Mouse (Mus musculus) testis, adult 2 months (tissue): ENCODE measurements around the gene Tnnt3.

Experiments
- CTCF ChIP-seq: fragments of 200-500 bp; IDR thresholded peaks from 2 replicates; pipeline ENCODE4 v1.5.1; 2012; ENCODE audit warnings: low read depth, mild to moderate bottlenecking, inconsistent platforms, low read length, moderate library complexity; ENCODE audit not compliant: control insufficient read depth, insufficient read depth, insufficient replicate concordance
- POLR2A ChIP-seq: fragments of 200-500 bp; IDR thresholded peaks from 2 replicates; pipeline ENCODE4 v1.6.1; 2012; ENCODE audit warnings: low read depth, mild to moderate bottlenecking, inconsistent platforms, low read length, moderate library complexity; ENCODE audit not compliant: control insufficient read depth

DNA sequence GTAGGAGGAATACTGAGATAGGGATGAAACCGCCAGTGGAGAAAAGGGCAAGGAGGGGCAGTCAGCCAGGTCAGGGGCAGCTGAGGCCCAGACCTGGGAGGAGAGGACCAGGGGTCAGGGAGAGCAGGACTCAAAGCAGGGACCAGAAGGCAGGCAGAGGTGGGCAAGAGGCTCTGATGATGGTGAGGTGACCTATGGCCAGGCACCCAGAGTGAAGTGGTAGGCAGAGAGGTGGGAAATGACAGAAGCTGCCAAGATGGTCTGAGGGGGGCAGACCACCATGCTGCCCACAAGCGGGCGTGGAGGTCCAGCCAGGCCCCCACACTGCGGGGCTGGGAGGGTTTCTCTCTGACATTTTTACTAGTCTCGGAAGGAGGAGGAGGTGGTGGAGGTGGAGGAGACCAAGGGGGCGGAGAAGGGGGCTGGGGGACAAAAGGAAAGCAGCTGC, 27.2 kb upstream of the Tnnt3 start:
- TF ChIP-seq CTCF, result no peak
- no peak for TF ChIP-seq POLR2A
